Mouse (Mus musculus) kidney, adult 2 months (tissue): ENCODE results near the gene Pimreg.

Experiments used
- CTCF ChIP-seq: fragments of 200-500 bp; conservative IDR thresholded peaks from 2 replicates; pipeline ENCODE4 v1.5.1; 2011; ENCODE audit warnings: low read depth, mild to moderate bottlenecking, control low read depth, low read length, moderate library complexity, mixed read lengths; ENCODE audit not compliant: insufficient read depth, insufficient read length
- POLR2A ChIP-seq: fragments of 200-500 bp; IDR thresholded peaks from one replicate; pipeline ENCODE4 v1.6.1; 2011; ENCODE audit warnings: low read depth, low read length, control low read depth

DNA sequence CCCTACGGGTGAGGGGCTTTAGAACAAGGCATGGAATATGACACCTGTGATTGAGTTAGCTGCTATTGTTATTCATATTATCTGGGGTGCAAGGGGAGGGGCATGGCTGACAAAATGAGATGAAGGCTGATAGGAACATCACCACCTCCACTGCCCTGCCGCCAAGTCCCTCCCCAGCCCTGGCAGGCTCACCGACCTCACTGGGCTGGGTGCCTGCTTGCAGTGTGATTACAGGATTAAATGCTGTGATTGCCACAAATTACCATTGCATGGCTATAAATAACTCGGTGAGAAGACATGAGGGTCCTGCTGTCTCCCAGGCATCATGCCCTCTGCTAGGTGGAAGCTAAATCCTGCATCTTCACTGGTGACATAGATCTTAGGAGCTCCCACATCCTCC lies 36.8 kb downstream of the Pimreg start:
- TF ChIP-seq CTCF: no peak
- no peak for TF ChIP-seq POLR2A
